Mouse (Mus musculus) duodenum, adult 2 months (tissue): ENCODE results near the gene Tmem176b. TPM values are rescaled to one million over a fixed set of nuclear protein-coding genes. Genes with fewer than 3 reads are reported as not detected.

Source experiments
- polyA plus RNA-seq: library from polyadenylated mRNA; depleted of rRNA; stranded (reverse); fragments of >200 nt; gene quantifications from 2 replicates; pipeline ENCODE4 v1.2.3, GENCODE M21; 2012; ENCODE audit warnings: low replicate concordance; rRNA removed

Tmem176b gene
- 210 and 214 TPM in 2 replicates for polyA plus RNA-seq

DNA sequence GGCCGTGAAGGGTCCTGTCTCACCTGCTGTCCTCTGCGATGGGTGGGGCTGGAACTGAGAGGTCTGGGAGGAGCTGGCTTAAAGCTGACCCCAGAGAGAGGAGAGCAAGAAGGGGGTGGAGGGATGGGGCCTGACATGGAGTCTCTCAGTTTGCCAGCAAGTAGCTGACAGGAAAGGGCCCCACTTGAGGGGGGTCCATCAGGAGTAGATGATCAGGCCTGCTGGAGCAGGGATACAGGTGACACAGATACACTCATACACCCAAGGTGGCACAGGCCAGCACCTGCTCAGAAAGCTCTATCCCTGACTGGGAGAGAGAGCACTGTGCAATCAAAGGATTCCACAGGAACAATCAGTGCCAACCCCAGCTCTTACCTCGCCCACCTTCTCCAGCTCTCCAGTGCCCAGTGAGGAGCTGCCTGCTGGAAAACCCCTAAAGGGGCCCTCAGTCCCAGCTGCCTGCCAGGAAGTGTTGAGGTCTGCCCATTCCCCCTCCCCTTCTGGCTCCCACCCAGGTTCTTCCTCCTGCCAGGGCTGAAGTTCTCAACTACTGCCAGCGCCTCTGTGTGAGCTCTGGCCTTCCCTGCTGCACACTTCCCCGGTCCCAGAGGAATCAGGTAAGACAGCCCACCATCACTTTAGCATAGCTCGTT is at the start of gene Tmem176b:
Gene Tmem176b (minus strand): TSS at position 524 of the 653 bp plus-strand sequence.

GRCm38 (mm10) chr6:48872596-48872995 is 31.3 kb upstream of the Tmem176b start, which contains the start of gene Aoc1:
TSS of gene Aoc1 (plus strand) at chr6:48872896.

GRCm38 (mm10) chr6:48840371-48840969 is 826 bp downstream of the Tmem176b start, which contains the start of gene Tmem176a:
TSS of gene Tmem176a (plus strand) at chr6:48840919.

Other genes starting within 250 kb of the Tmem176b start
- 8.1 and 17.1 TPM in 2 replicates for gene Repin1, start 247.6 kb downstream of the Tmem176b start, polyA plus RNA-seq
- not detected in 2 replicates for gene Gm44965, start 247.6 kb downstream of the Tmem176b start, polyA plus RNA-seq
- 1.8 and 2.5 TPM in 2 replicates for gene Zfp775, start 239.4 kb downstream of the Tmem176b start, polyA plus RNA-seq
- gene AI854703, start 214.7 kb downstream of the Tmem176b start, polyA plus RNA-seq: 0.48 and 0.78 TPM in 2 replicates
- 0.27 and 0.54 TPM in 2 replicates for gene Gimap8, start 194.3 kb downstream of the Tmem176b start, polyA plus RNA-seq
- gene Gimap9, start 165.4 kb downstream of the Tmem176b start, polyA plus RNA-seq: 0.26 and 0.53 TPM in 2 replicates
- gene Gimap4, start 156.9 kb downstream of the Tmem176b start, polyA plus RNA-seq: 1.3 and 6.1 TPM in 2 replicates
- gene Gimap6, start 133.3 kb downstream of the Tmem176b start, polyA plus RNA-seq: 0.92 and 2.6 TPM in 2 replicates
- not detected in 2 replicates for gene Gm28053, start 122.9 kb downstream of the Tmem176b start, polyA plus RNA-seq
- 0.63 and 2.0 TPM in 2 replicates for gene Gimap7, start 122.9 kb downstream of the Tmem176b start, polyA plus RNA-seq
- 10.2 and 21.6 TPM in 2 replicates for gene Gimap1, start 102.4 kb downstream of the Tmem176b start, polyA plus RNA-seq
- 7.1 and 9.2 TPM in 2 replicates for gene Gimap5, start 95.3 kb downstream of the Tmem176b start, polyA plus RNA-seq
- gene Gimap3, start 70.6 kb downstream of the Tmem176b start, polyA plus RNA-seq: 3.7 and 11.7 TPM in 2 replicates
- gene Tmem176a, start 577 bp downstream of the Tmem176b start, polyA plus RNA-seq: 106 and 117 TPM in 2 replicates
- 152 and 648 TPM in 2 replicates for gene Aoc1, start 31.4 kb upstream of the Tmem176b start, polyA plus RNA-seq
- not detected in 2 replicates for gene 1600015I10Rik, start 88.4 kb upstream of the Tmem176b start, polyA plus RNA-seq
- gene Doxl2, start 133.5 kb upstream of the Tmem176b start, polyA plus RNA-seq: not detected in 2 replicates
- gene Svs1, start 145.4 kb upstream of the Tmem176b start, polyA plus RNA-seq: not detected in 2 replicates
- 0.53 and 1.6 TPM in 2 replicates for gene Gpnmb, start 195.1 kb upstream of the Tmem176b start, polyA plus RNA-seq
- gene Malsu1, start 232.3 kb upstream of the Tmem176b start, polyA plus RNA-seq: 19.1 and 44.3 TPM in 2 replicates